Mouse (Mus musculus) cerebellum, adult 2 months (tissue): ENCODE measurements around the gene Cacna1d. TPM values are rescaled to one million over a fixed set of nuclear protein-coding genes. Genes with fewer than 3 reads are reported as not detected.
A peak's percentile ranks its signal among the peaks of the same experiment; 100 is the strongest.

Source experiments
- DNase-seq, 2 experiments: peaks; one replicate each; pipeline ENCODE4 v3.0.0; 2021
- H3K27ac ChIP-seq: fragments of 200-500 bp; 2 replicates; pipeline ENCODE4 v1.5.1; 2012; ENCODE audit warnings: low read length, control low read depth, inconsistent platforms; ENCODE audit not compliant: insufficient read depth
- H3K27me3 ChIP-seq: fragments of 200-500 bp; 2 replicates; pipeline ENCODE4 v1.6.1; 2012; ENCODE audit warnings: inconsistent platforms, mild to moderate bottlenecking, low read length, moderate library complexity; ENCODE audit not compliant: control insufficient read depth, insufficient read depth
- H3K4me1 ChIP-seq: fragments of 200-500 bp; 2 replicates; pipeline ENCODE4 v1.6.1; 2011; ENCODE audit warnings: low read length; ENCODE audit not compliant: control insufficient read depth, insufficient read depth
- H3K4me3 ChIP-seq: fragments of 200-500 bp; replicated peaks from 2 replicates; pipeline ENCODE3; 2011; ENCODE audit warnings: mild to moderate bottlenecking, low read depth, low read length, control low read depth; ENCODE audit not compliant: insufficient read depth
- CTCF ChIP-seq: fragments of 200-500 bp; IDR thresholded peaks from 2 replicates; pipeline ENCODE4 v1.5.1; 2011; ENCODE audit warnings: low read depth, mild to moderate bottlenecking, control low read depth, low read length, moderate library complexity, borderline replicate concordance; ENCODE audit not compliant: insufficient read depth
- POLR2A ChIP-seq: fragments of 200-500 bp; IDR thresholded peaks from 2 replicates; pipeline ENCODE4 v1.6.1; 2011; ENCODE audit warnings: low read length, control low read depth, borderline replicate concordance; ENCODE audit not compliant: insufficient read depth
- WGBS: fragments of 180-500 bp; shearing (Covaris S2); methylation state at CpG from one replicate; pipeline ENCODE4 v1.1.7; 2018; 5-methylcytosine and 5-hydroxymethylcytosine counted together
- polyA plus RNA-seq: library from polyadenylated mRNA; depleted of rRNA; stranded (reverse); fragments of >200 nt; gene quantifications from 2 replicates; pipeline ENCODE4 v1.2.3, GENCODE M21; 2012

Cacna1d gene
- polyA plus RNA-seq, 1 experiment, result 35.0 TPM

- TF ChIP-seq CTCF, result no peak
- no peak for TF ChIP-seq POLR2A
- 74% methylated on average over 6 of the region's 6 CpGs for WGBS
- no peak overlapping the region for H3K4me3 ChIP-seq
- H3K27me3 ChIP-seq, result no peaks in the 10 kb centered on the region
- no peak overlapping the region for H3K27ac ChIP-seq
- peaks cover 23% of the 10 kb centered on the region for H3K4me1 ChIP-seq
- no peak for DNase-seq
These were observed 319.7 kb downstream of the Cacna1d start for GRCm38 (mm10) chr14:30171593-30171992.

- WGBS, result 73% methylated on average over 6 of the region's 6 CpGs
- no peak overlapping the region for H3K27ac ChIP-seq
These were observed 320.2 kb downstream of the Cacna1d start for GRCm38 (mm10) chr14:30171008-30171407.

GRCm38 (mm10) chr14:30169455-30169854 lies 321.8 kb downstream of the Cacna1d start:
- 92% methylated on average over 5 of the region's 5 CpGs for WGBS
- no peaks in the 10 kb centered on the region for H3K27me3 ChIP-seq
- DNase-seq, result no peak
- TF ChIP-seq POLR2A, result no peak
- TF ChIP-seq CTCF, result no peak
- no peak overlapping the region for H3K4me3 ChIP-seq
- no peak overlapping the region for H3K27ac ChIP-seq
- peaks cover 23% of the 10 kb centered on the region for H3K4me1 ChIP-seq

More at GRCm38 (mm10) chr14:30171008-30171407, 320.2 kb downstream of the Cacna1d start:
- no peak for DNase-seq
- H3K4me3 ChIP-seq, result no peak overlapping the region
- H3K27me3 ChIP-seq, result no peaks in the 10 kb centered on the region
- H3K4me1 ChIP-seq, result peaks cover 23% of the 10 kb centered on the region
- no peak for TF ChIP-seq POLR2A
- no peak for TF ChIP-seq CTCF

GRCm38 (mm10) chr14:30168902-30169301 lies 322.4 kb downstream of the Cacna1d start:
- DNase-seq, result peak; percentile 38 to 41
- TF ChIP-seq CTCF, result no peak
- TF ChIP-seq POLR2A, result no peak
- Histone ChIP-seq H3K4me3 (no peak overlapping the region), H3K27me3 (no peaks in the 10 kb centered on the region), H3K27ac (no peak overlapping the region), H3K4me1 (peaks cover 25% of the 10 kb centered on the region)
- 21% methylated on average over 3 of the region's 3 CpGs for WGBS

GRCm38 (mm10) chr14:30168387-30168786 lies 322.9 kb downstream of the Cacna1d start:
- Histone ChIP-seq H3K4me3 (no peak overlapping the region), H3K27ac (no peak overlapping the region), H3K4me1 (peaks cover 20% of the 10 kb centered on the region), H3K27me3 (no peaks in the 10 kb centered on the region)
- WGBS, result 83% methylated on average over 3 of the region's 3 CpGs
- no peak for TF ChIP-seq CTCF
- TF ChIP-seq POLR2A, result no peak
- no peak for DNase-seq

GRCm38 (mm10) chr14:30167606-30168005 lies 323.6 kb downstream of the Cacna1d start:
- WGBS, result 92% methylated on average over 7 of the region's 7 CpGs
- peaks cover 13% of the 10 kb centered on the region for H3K4me1 ChIP-seq
- no peak for DNase-seq
- no peaks in the 10 kb centered on the region for H3K27me3 ChIP-seq
- H3K27ac ChIP-seq, result no peak overlapping the region
- no peak for TF ChIP-seq POLR2A
- TF ChIP-seq CTCF, result no peak
- no peak overlapping the region for H3K4me3 ChIP-seq

- DNase-seq, result no peak
- TF ChIP-seq POLR2A, result no peak
- no peak for TF ChIP-seq CTCF
- 96% methylated on average over 11 of the region's 11 CpGs for WGBS
- Histone ChIP-seq H3K4me3 (no peak overlapping the region), H3K27ac (no peak overlapping the region), H3K4me1 (peaks cover 8% of the 10 kb centered on the region), H3K27me3 (no peaks in the 10 kb centered on the region)
These were observed 325.2 kb downstream of the Cacna1d start for GRCm38 (mm10) chr14:30166036-30166435.

GRCm38 (mm10) chr14:30163733-30164708 lies 327.2 kb downstream of the Cacna1d start:
- H3K4me1 ChIP-seq, result peaks cover 7% of the 10 kb centered on the region
- H3K4me3 ChIP-seq, result no peak overlapping the region
- peak in 1 of 2 experiments; percentile 35 for DNase-seq
- 58% methylated on average over 20 of the region's 20 CpGs for WGBS
- TF ChIP-seq CTCF, result no peak
- no peak for TF ChIP-seq POLR2A
- no peaks in the 10 kb centered on the region for H3K27me3 ChIP-seq
- H3K27ac ChIP-seq, result no peak overlapping the region
